Mouse (Mus musculus): ENCODE measurements around the gene Rcc1l.

DNA sequence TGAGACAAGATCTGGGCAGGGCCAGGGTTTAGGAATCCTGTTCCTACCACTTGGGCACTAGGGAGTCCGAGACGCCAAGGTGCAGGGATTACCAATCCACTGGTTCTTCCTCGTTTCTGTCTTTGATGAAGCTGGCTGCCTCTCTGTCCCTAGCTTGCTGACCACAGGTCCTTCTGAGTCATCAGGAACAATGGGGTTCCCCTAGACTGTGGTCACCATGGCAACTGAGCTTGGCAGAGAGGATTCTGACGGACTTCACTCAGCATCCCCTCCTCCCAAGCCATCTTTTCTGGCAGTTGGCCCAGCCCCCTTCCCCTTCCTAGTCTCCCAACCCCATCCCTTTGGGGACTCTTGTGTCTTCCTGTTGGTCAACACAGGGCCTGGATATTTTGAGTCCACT, 45.0 kb downstream of the Rcc1l start:
- TF ChIP-seq CTCF (IDR thresholded peaks at IDR 0.05; ENCODE audit: low read depth, low read length) = no peak
- TF ChIP-seq POLR2A (IDR thresholded peaks at IDR 0.05; ENCODE audit: insufficient read depth, low read length) = no peak
- no peak for TF ChIP-seq EP300 (IDR thresholded peaks at IDR 0.05; ENCODE audit: insufficient read depth, low read depth, low read length)

Measured in ES-Bruce4 (cell line).